Mouse (Mus musculus) stomach, postnatal 0 days (tissue): ENCODE data around the gene Tnfrsf19. TPM values are rescaled to one million over a fixed set of nuclear protein-coding genes. Genes with fewer than 3 reads are reported as not detected.

Experiments
- ATAC-seq: fragments of 200-750 bp; cut with Nextera tagmentation; 2 replicates; pipeline ENCODE4 v1.8.0; 2017; ENCODE audit not compliant: low FRiP score, low TSS enrichment
- DNase-seq: peaks from one replicate; pipeline ENCODE4 v3.0.0-alpha.2; 2016; ENCODE audit warnings: low spot score
- H3K27ac ChIP-seq: fragments of 300-500 bp; sonication (generic); replicated peaks from 2 replicates; pipeline ENCODE4 v1.5.1; 2014; ENCODE audit warnings: mild to moderate bottlenecking, control low read depth
- H3K27me3 ChIP-seq: fragments of 300-500 bp; sonication (generic); 2 replicates; pipeline ENCODE4 v1.6.1; 2014; ENCODE audit warnings: low read length; ENCODE audit not compliant: control insufficient read depth, insufficient read depth
- H3K36me3 ChIP-seq: fragments of 300-500 bp; sonication (generic); 2 replicates; pipeline ENCODE4 v1.6.1; 2014; ENCODE audit warnings: low read length, mixed read lengths; ENCODE audit not compliant: control insufficient read depth, insufficient read depth
- H3K4me1 ChIP-seq: fragments of 300-500 bp; sonication (generic); replicated peaks from 2 replicates; pipeline ENCODE4 v1.6.1; 2014; ENCODE audit warnings: antibody characterized with exemption; ENCODE audit not compliant: control insufficient read depth, insufficient read depth
- H3K4me2 ChIP-seq: fragments of 300-500 bp; sonication (generic); replicated peaks from 2 replicates; pipeline ENCODE4 v1.6.1; 2014; ENCODE audit warnings: low read depth, mild to moderate bottlenecking, control low read depth, moderate library complexity
- H3K4me3 ChIP-seq: fragments of 300-500 bp; sonication (generic); 2 replicates; pipeline ENCODE4 v1.5.1; 2014; ENCODE audit warnings: low read depth, low read length, control low read depth
- H3K9ac ChIP-seq: fragments of 300-500 bp; sonication (generic); 2 replicates; pipeline ENCODE4 v1.6.1; 2014; ENCODE audit warnings: mild to moderate bottlenecking, low read length, control low read depth, mixed read lengths
- H3K9me3 ChIP-seq: fragments of 300-500 bp; sonication (generic); 2 replicates; pipeline ENCODE4 v1.6.1; 2016; ENCODE audit warnings: low read length; ENCODE audit not compliant: control insufficient read depth
- CTCF ChIP-seq: IDR thresholded peaks from 2 replicates; pipeline ENCODE4 v1.5.1; 2016; ENCODE audit warnings: antibody characterized with exemption, low read depth, mild to moderate bottlenecking, moderate library complexity
- EP300 ChIP-seq: optimal IDR thresholded peaks from 2 replicates; pipeline ENCODE3; 2016; ENCODE audit warnings: antibody characterized with exemption
- WGBS: fragments of 180-500 bp; shearing (Covaris S2); extraction: QIAGEN DNeasy Blood & Tissue Kit; methylation state at CpG from one replicate; pipeline ENCODE4 v1.1.7; 2014; 5-methylcytosine and 5-hydroxymethylcytosine counted together
- polyA plus RNA-seq: library from polyadenylated mRNA; unstranded; fragments of >200 nt; fragmentation: Nextera tagmentation; extraction: Ambion mirVana; gene quantifications from 2 replicates; pipeline ENCODE4 v1.2.1, GENCODE M21; 2015

Gene Tnfrsf19
- polyA plus RNA-seq, 1 experiment from 2014 or later: 27.8 TPM

GRCm38 (mm10) chr14:61037321-61038081 is 8.8 kb downstream of the Tnfrsf19 start:
- Histone ChIP-seq H3K9me3 (no peaks in the 10 kb centered on the region), H3K27me3 (no peaks in the 10 kb centered on the region), H3K4me3 (peak overlapping the region; percentile 62), H3K4me1 (peaks cover 2% of the 10 kb centered on the region; the same call in 1 of the 2 replicates), H3K4me2 (peak overlapping the region; percentile 98), H3K27ac (peak overlapping the region; percentile 76), H3K9ac (peak overlapping the region; percentile 68), H3K36me3 (no peaks in the 10 kb centered on the region)
- peak; percentile 92 for ATAC-seq
- peak; percentile 87 for DNase-seq
- TF ChIP-seq CTCF (peak; percentile 51), EP300 (no peak)
- under 1% methylated on average over 33 of the region's 40 CpGs for WGBS

GRCm38 (mm10) chr14:61030366-61030765 is 15.9 kb downstream of the Tnfrsf19 start:
- ATAC-seq: no peak
- Histone ChIP-seq H3K9ac (no peak overlapping the region), H3K9me3 (no peaks in the 10 kb centered on the region), H3K4me2 (no peak overlapping the region), H3K4me1 (peaks cover 2% of the 10 kb centered on the region; the same call in 1 of the 2 replicates), H3K36me3 (no peaks in the 10 kb centered on the region), H3K4me3 (no peak overlapping the region), H3K27ac (no peak overlapping the region), H3K27me3 (no peaks in the 10 kb centered on the region)
- no peak for DNase-seq
- TF ChIP-seq EP300: no peak
- no peak for TF ChIP-seq CTCF
- WGBS: 81% methylated on average over 6 of the region's 6 CpGs

- Histone ChIP-seq H3K9ac (no peak overlapping the region), H3K27ac (no peak overlapping the region), H3K4me1 (no peaks in the 10 kb centered on the region), H3K4me3 (no peak overlapping the region), H3K9me3 (no peaks in the 10 kb centered on the region), H3K4me2 (no peak overlapping the region), H3K27me3 (no peaks in the 10 kb centered on the region), H3K36me3 (no peaks in the 10 kb centered on the region)
- ATAC-seq (no peak), DNase-seq (no peak)
- no peak for TF ChIP-seq CTCF
- TF ChIP-seq EP300: no peak
- 88% methylated on average over 7 of the region's 7 CpGs for WGBS
Measured at GRCm38 (mm10) chr14:61024006-61024405, 22.3 kb downstream of the Tnfrsf19 start.

GRCm38 (mm10) chr14:61022383-61022782 is 23.9 kb downstream of the Tnfrsf19 start:
- Histone ChIP-seq H3K4me2 (no peak overlapping the region), H3K27ac (no peak overlapping the region), H3K4me1 (no peaks in the 10 kb centered on the region), H3K9me3 (no peaks in the 10 kb centered on the region), H3K36me3 (no peaks in the 10 kb centered on the region), H3K27me3 (no peaks in the 10 kb centered on the region), H3K9ac (no peak overlapping the region), H3K4me3 (no peak overlapping the region)
- WGBS: 67% methylated on average over 1 of the region's 1 CpGs
- ATAC-seq (no peak), DNase-seq (no peak)
- TF ChIP-seq CTCF (no peak), EP300 (no peak)

- Histone ChIP-seq H3K9ac (no peak overlapping the region), H3K27me3 (no peaks in the 10 kb centered on the region), H3K4me2 (no peak overlapping the region), H3K27ac (no peak overlapping the region), H3K4me1 (no peaks in the 10 kb centered on the region), H3K36me3 (no peaks in the 10 kb centered on the region), H3K4me3 (no peak overlapping the region), H3K9me3 (no peaks in the 10 kb centered on the region)
- 47% methylated on average over 2 of the region's 2 CpGs for WGBS
- no peak for TF ChIP-seq EP300
- no peak for TF ChIP-seq CTCF
- ATAC-seq: no peak
- DNase-seq: no peak
Measured at GRCm38 (mm10) chr14:61020968-61021367, 25.3 kb downstream of the Tnfrsf19 start.

- DNase-seq: no peak
- no peak overlapping the region for H3K4me2 ChIP-seq
- no peaks in the 10 kb centered on the region for H3K27me3 ChIP-seq
- H3K4me1 ChIP-seq: no peaks in the 10 kb centered on the region
- TF ChIP-seq EP300: no peak
- no peak for TF ChIP-seq CTCF
- no peak overlapping the region for H3K27ac ChIP-seq
- H3K4me3 ChIP-seq: no peak overlapping the region
- H3K9ac ChIP-seq: no peak overlapping the region
- 97% methylated on average over 1 of the region's 1 CpGs for WGBS
- no peaks in the 10 kb centered on the region for H3K36me3 ChIP-seq
- ATAC-seq: no peak
- H3K9me3 ChIP-seq: no peaks in the 10 kb centered on the region
Measured at GRCm38 (mm10) chr14:61019880-61020279, 26.4 kb downstream of the Tnfrsf19 start.
